Mouse (Mus musculus) neural tube, embryonic 13.5 days (tissue): ENCODE data around the gene Tbx10. TPM values are rescaled to one million over a fixed set of nuclear protein-coding genes. Genes with fewer than 3 reads are reported as not detected.

Experiments used
- polyA plus RNA-seq: library from polyadenylated mRNA; unstranded; fragments of >200 nt; fragmentation: Nextera tagmentation; extraction: Ambion mirVana; gene quantifications from 2 replicates; pipeline ENCODE4 v1.2.1, GENCODE M21; 2015

The Tbx10 gene
- polyA plus RNA-seq, 1 experiment from 2014 or later: not detected

Other genes with a start within 250 kb of the Tbx10 start
- 43.7 and 45.7 TPM in 2 replicates for gene Kmt5b, start 225.3 kb upstream of the Tbx10 start, polyA plus RNA-seq
- 51.5 and 54.6 TPM in 2 replicates for gene Chka, start 141.0 kb upstream of the Tbx10 start, polyA plus RNA-seq
- 18.4 and 18.9 TPM in 2 replicates for gene Tcirg1, start 85.6 kb upstream of the Tbx10 start, polyA plus RNA-seq
- gene Ndufs8, start 80.0 kb upstream of the Tbx10 start, polyA plus RNA-seq: 286 and 302 TPM in 2 replicates
- 1.9 and 2.2 TPM in 2 replicates for gene Aldh3b1, start 62.9 kb upstream of the Tbx10 start, polyA plus RNA-seq
- gene Unc93b1, start 57.6 kb upstream of the Tbx10 start, polyA plus RNA-seq: 11.8 and 13.5 TPM in 2 replicates
- not detected in 2 replicates for gene Aldh3b3, start 34.1 kb upstream of the Tbx10 start, polyA plus RNA-seq
- gene Aldh3b2, start 20.4 kb upstream of the Tbx10 start, polyA plus RNA-seq: 0.14 and 0.32 TPM in 2 replicates
- gene Acy3, start 6.2 kb upstream of the Tbx10 start, polyA plus RNA-seq: 2.3 and 3.9 TPM in 2 replicates
- 22.5 and 22.9 TPM in 2 replicates for gene Nudt8, start 7.8 kb downstream of the Tbx10 start, polyA plus RNA-seq
- gene Gm49405, start 7.9 kb downstream of the Tbx10 start, polyA plus RNA-seq: 4.7 and 6.0 TPM in 2 replicates
- 6.0 and 7.1 TPM in 2 replicates for gene Doc2g, start 10.6 kb downstream of the Tbx10 start, polyA plus RNA-seq
- gene Ndufv1, start 20.1 kb downstream of the Tbx10 start, polyA plus RNA-seq: 217 and 222 TPM in 2 replicates
- gene Gstp1, start 45.2 kb downstream of the Tbx10 start, polyA plus RNA-seq: 383 and 433 TPM in 2 replicates
- gene Gstp2, start 53.3 kb downstream of the Tbx10 start, polyA plus RNA-seq: 1.5 and 1.7 TPM in 2 replicates
- not detected in 2 replicates for gene Gstp3, start 66.8 kb downstream of the Tbx10 start, polyA plus RNA-seq
- gene Cabp2, start 88.8 kb downstream of the Tbx10 start, polyA plus RNA-seq: not detected in 2 replicates
- 82.6 and 86.4 TPM in 2 replicates for gene Cdk2ap2, start 104.4 kb downstream of the Tbx10 start, polyA plus RNA-seq
- 37.0 and 37.8 TPM in 2 replicates for gene Pitpnm1, start 107.2 kb downstream of the Tbx10 start, polyA plus RNA-seq
- gene Aip, start 133.1 kb downstream of the Tbx10 start, polyA plus RNA-seq: 92.4 and 94.0 TPM in 2 replicates
- gene Gpr152, start 147.0 kb downstream of the Tbx10 start, polyA plus RNA-seq: not detected in 2 replicates
- gene Cabp4, start 151.3 kb downstream of the Tbx10 start, polyA plus RNA-seq: 0.14 TPM in 2 replicates
- 119 and 120 TPM in 2 replicates for gene Coro1b, start 155.9 kb downstream of the Tbx10 start, polyA plus RNA-seq
- 0.54 and 1.2 TPM in 2 replicates for gene Ptprcap, start 160.9 kb downstream of the Tbx10 start, polyA plus RNA-seq
- gene Rps6kb2, start 170.6 kb downstream of the Tbx10 start, polyA plus RNA-seq: 62.7 and 63.6 TPM in 2 replicates
- gene Carns1, start 182.7 kb downstream of the Tbx10 start, polyA plus RNA-seq: 5.1 and 6.6 TPM in 2 replicates
- 0.80 and 0.88 TPM in 2 replicates for gene Tbc1d10c, start 198.5 kb downstream of the Tbx10 start, polyA plus RNA-seq
- gene Ppp1ca, start 199.3 kb downstream of the Tbx10 start, polyA plus RNA-seq: 683 and 709 TPM in 2 replicates
- 23.5 and 24.9 TPM in 2 replicates for gene Rad9a, start 208.9 kb downstream of the Tbx10 start, polyA plus RNA-seq
- gene Clcf1, start 221.5 kb downstream of the Tbx10 start, polyA plus RNA-seq: 0.67 and 0.79 TPM in 2 replicates
- gene AC109138.7, start 221.6 kb downstream of the Tbx10 start, polyA plus RNA-seq: not detected in 2 replicates
- 21.0 and 22.1 TPM in 2 replicates for gene Pold4, start 239.1 kb downstream of the Tbx10 start, polyA plus RNA-seq